Mouse (Mus musculus): ENCODE measurements around the gene 2210016F16Rik. TPM values are rescaled to one million over a fixed set of nuclear protein-coding genes. Genes with fewer than 3 reads are reported as not detected.

Gene 2210016F16Rik
- 10.0 TPM for polyA plus RNA-seq (2017; shearing (Covaris generic))

GRCm38 (mm10) chr13:58384779-58385546 is at the start of gene 2210016F16Rik:
TSS of gene 2210016F16Rik (minus strand) at chr13:58385225.

GRCm38 (mm10) chr13:58403243-58403642 is 18.2 kb upstream of the 2210016F16Rik start, which contains the start of gene Hnrnpk:
TSS of gene Hnrnpk (minus strand) at chr13:58403343.

GRCm38 (mm10) chr13:58402003-58402743 is 17.1 kb upstream of the 2210016F16Rik start, which contains the start of gene Rmi1:
TSS of gene Rmi1 (plus strand) at chr13:58402248.

GRCm38 (mm10) chr13:58358629-58359303 is 26.3 kb downstream of the 2210016F16Rik start, which contains the start of gene Kif27:
TSS of gene Kif27 (minus strand) at chr13:58359122.

Other genes with a start within 250 kb of the 2210016F16Rik start
- 210 TPM for gene Idnk, start 227.6 kb downstream of the 2210016F16Rik start, polyA plus RNA-seq (2017; shearing (Covaris generic))
- 10.3 TPM for gene Ubqln1, start 169.6 kb downstream of the 2210016F16Rik start, polyA plus RNA-seq (2017; shearing (Covaris generic))
- gene Gkap1, start 109.5 kb downstream of the 2210016F16Rik start, polyA plus RNA-seq (2017; shearing (Covaris generic)) = 0.54 TPM
- gene Kif27, start 26.1 kb downstream of the 2210016F16Rik start, polyA plus RNA-seq (2017; shearing (Covaris generic)) = not detected
- 42.8 TPM for gene Rmi1, start 17.0 kb upstream of the 2210016F16Rik start, polyA plus RNA-seq (2017; shearing (Covaris generic))
- gene Hnrnpk, start 18.1 kb upstream of the 2210016F16Rik start, polyA plus RNA-seq (2017; shearing (Covaris generic)) = 2,660 TPM
- not detected for gene Slc28a3, start 225.7 kb upstream of the 2210016F16Rik start, polyA plus RNA-seq (2017; shearing (Covaris generic))